Mouse (Mus musculus) C2C12 (cell line): ENCODE data around the gene Gm28053.

ENCODE experiments used
- CTCF ChIP-seq: IDR thresholded peaks from one replicate; pipeline ENCODE4 v1.5.1; 2011; ENCODE audit not compliant: control insufficient read depth, insufficient read depth, insufficient read length
- MAX ChIP-seq: IDR thresholded peaks from one replicate; pipeline ENCODE4 v1.6.1; 2011; ENCODE audit warnings: mild to moderate bottlenecking, control low read depth
- MYOG ChIP-seq: IDR thresholded peaks from one replicate; pipeline ENCODE4 v1.6.1; 2011; ENCODE audit not compliant: control insufficient read depth, insufficient read length; ENCODE audit errors: extremely low read depth
- USF1 ChIP-seq: IDR thresholded peaks from one replicate; pipeline ENCODE4 v1.6.1; 2011; ENCODE audit warnings: low read depth, mild to moderate bottlenecking, control low read depth, moderate library complexity

DNA sequence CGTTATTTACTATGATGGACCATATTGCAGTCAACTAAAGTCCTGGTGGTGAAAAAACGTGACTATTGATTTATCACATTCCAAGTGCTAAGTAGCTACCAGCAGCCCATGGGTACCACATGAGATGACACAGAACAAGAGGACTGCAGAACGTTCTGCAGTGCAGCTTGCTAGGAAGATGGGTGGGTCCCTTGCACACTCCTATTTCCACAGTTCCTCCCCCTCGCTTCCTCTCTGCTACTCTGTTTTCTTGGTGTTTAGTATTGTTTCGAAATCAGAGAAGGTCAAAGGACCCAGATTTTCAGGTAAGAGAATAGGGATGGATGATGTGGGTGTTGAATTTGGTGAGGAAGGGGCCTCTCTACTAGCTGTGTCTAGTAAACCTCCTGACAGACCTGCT lies 34.1 kb upstream of the Gm28053 start, which contains the start of gene Gimap4:
- TF ChIP-seq USF1 (no peak), CTCF (no peak), MAX (no peak), MYOG (no peak)
